8 mouse cellular contexts compared by ENCODE assay signal in the genomic region with DNA sequence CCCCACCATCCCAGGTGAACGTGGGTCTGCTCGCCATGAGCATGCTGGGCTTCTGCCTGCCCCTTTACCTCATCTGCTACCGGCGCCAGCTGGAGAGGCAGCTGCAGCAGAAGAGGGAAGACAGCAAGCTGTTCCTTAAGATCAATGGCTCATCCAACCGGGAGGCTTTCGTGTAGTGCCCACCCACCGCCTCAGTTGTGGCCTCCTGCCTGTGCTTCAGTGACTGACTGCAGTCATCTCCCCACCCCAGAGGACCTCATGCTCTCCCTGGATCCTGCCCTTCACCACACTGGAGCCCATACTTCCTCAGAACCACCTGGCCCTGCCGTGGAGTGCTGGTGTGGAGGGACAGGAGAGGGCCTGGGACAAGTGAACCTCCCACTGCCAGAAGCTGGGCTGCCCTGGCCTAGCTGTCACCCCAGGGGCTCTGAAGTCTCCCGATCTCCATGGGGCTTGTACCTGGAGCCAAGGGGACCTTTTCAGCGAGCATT. TPM values are rescaled to one million over a fixed set of nuclear protein-coding genes. Genes with fewer than 3 reads are reported as not detected.
A peak's percentile ranks its signal among the peaks of the same experiment; 100 is the strongest.
DNase-seq lines count a peak whose midpoint lies in the region; ATAC-seq lines count a peak whose summit lies in the region.

No protein-coding gene starts in this region.

- H3K9me3 ChIP-seq in limb, embryonic 15.5 days: no peaks in the 10 kb centered on the region

- H3K4me1 ChIP-seq in limb, embryonic 15.5 days: peaks cover 21% of the 10 kb centered on the region

- peak; percentile 28 for DNase-seq in embryo, embryonic 10.5 days (ENCODE audit: low spot score)
- DNase-seq in embryo, embryonic 10 days (ENCODE audit: low spot score): no peak
- DNase-seq in right cerebral cortex, adult 18-20 months: peak; percentile 42
- no peak for DNase-seq in right cerebral cortex, postnatal 4 days
- peak; percentile 47 for DNase-seq in right cerebral cortex, postnatal 14 days
- DNase-seq in natural killer cell, adult 2 months (ENCODE audit: low spot score in 2 of 2): no peak
- DNase-seq in spleen, adult 12 weeks (ENCODE audit: low spot score): no peak

- H3K4me3 ChIP-seq in limb, embryonic 15.5 days: no peak overlapping the region

- H3K27me3 ChIP-seq in limb, embryonic 15.5 days: no peaks in the 10 kb centered on the region

- H3K36me3 ChIP-seq in limb, embryonic 15.5 days: no peaks in the 10 kb centered on the region

- 20% methylated on average over 10 of the region's 10 CpGs for WGBS in limb, embryonic 15.5 days

- ATAC-seq in limb, embryonic 15.5 days (ENCODE audit: insufficient number of reproducible peaks, low FRiP score, low TSS enrichment, low read depth): no peak

- H3K9ac ChIP-seq in limb, embryonic 15.5 days: no peak overlapping the region

- peak overlapping the region; percentile 6; the same call in 1 of the 2 replicates for H3K4me2 ChIP-seq in limb, embryonic 15.5 days

- H3K27ac ChIP-seq in limb, embryonic 15.5 days: no peak overlapping the region

RNA-seq across cellular contexts. Expression of a gene that starts 15.6 kb away (rescaled TPM):
- 61.4 and 65.4 TPM in 2 replicates for polyA plus RNA-seq in limb, embryonic 15.5 days (2015; fragmentation: Nextera tagmentation; extraction: Ambion mirVana)

RNA-seq across cellular contexts. Expression of a gene that starts 40.9 kb away (rescaled TPM):
- polyA plus RNA-seq in limb, embryonic 15.5 days (2015; fragmentation: Nextera tagmentation; extraction: Ambion mirVana): 2.6 and 3.6 TPM in 2 replicates

RNA-seq across cellular contexts. Expression of a gene that starts 58.4 kb away (rescaled TPM):
- polyA plus RNA-seq in limb, embryonic 15.5 days (2015; fragmentation: Nextera tagmentation; extraction: Ambion mirVana): 22.3 and 28.3 TPM in 2 replicates

RNA-seq across cellular contexts. Expression of a gene that starts 59.0 kb away (rescaled TPM):
- polyA plus RNA-seq in limb, embryonic 15.5 days (2015; fragmentation: Nextera tagmentation; extraction: Ambion mirVana): 7.1 and 8.2 TPM in 2 replicates

Comparison
In these comparisons a context has a peak if more than half of its experiments do, and no peak if none do; other contexts are left out.
1. DNase-seq: peak in embryo, embryonic 10.5 days (single experiment), right cerebral cortex, adult 18-20 months (single experiment) and right cerebral cortex, postnatal 14 days (single experiment); none in embryo, embryonic 10 days (single experiment), right cerebral cortex, postnatal 4 days (single experiment), natural killer cell, adult 2 months (0 of 2) and spleen, adult 12 weeks (single experiment).